Mouse (Mus musculus): ENCODE measurements at regions not wholly inside any gene's neighbourhood (a gene's known extent, or its start where the extent isn't known, plus 50 kb on each side); places are given as distances from the start of the nearest gene placed in this dataset.

DNA sequence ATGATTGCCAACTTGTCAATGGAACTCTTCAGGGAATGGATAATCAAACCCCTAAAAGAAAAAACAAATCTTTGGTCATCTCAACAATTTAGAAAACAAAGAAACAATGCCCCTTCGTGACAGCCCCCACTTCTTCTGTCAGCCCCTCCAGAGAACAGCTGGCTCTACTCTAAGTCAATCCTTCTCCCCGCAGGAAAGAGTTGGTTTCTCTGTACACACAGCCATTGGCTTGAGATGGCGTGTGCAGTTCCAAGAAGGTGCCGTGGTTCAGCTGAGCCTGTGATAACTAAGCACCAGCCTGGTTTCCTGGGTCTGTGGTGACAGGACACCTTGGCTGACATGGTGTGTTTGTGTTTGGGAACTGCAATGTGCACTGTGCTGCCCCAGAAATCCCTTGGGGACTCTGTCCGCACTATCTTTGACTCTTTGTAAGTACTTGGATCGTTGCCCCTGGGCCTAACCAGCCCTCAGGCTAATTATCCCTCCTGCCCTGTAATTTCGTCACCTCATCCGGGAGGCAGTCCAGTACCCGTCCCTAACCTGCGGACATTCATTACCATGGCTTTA, 253.8 kb upstream of the Kazn start:
- DNase-seq (ENCODE audit: extremely low spot score in 1 of 2, low spot score in 1 of 2) = no peak

DNA sequence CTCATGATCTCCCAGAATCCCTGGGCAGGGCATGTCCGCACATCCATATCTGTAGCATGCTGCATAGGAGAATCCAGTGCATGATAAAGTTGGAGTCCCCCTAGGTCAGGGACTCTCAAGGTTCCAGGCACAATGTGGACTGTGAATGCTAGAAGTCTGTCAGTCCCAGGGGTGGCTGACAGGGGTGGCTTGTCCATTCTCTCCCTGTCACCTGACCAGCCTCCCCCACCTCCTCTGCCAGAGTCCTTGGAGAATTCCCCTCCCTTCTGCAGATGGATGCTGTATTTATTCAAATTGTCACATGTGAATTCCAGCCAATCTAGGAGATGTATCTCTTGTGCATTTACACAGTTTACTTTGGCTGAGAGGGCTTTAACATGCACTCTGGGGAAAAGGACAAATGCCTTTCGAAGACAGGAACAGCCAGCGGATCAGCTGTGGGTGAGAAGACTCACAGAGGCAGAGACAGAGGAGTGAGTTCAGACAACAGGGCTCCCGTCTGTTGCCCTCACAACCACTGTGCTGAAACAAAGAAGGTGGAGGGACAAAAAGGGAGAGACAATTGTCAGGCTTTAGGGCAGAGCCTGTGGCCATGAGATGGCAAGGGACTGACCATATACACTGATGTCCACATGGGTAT, 246.7 kb upstream of the Kazn start:
- DNase-seq (ENCODE audit: extremely low spot score in 1 of 2, low spot score in 1 of 2) = no peak

DNA sequence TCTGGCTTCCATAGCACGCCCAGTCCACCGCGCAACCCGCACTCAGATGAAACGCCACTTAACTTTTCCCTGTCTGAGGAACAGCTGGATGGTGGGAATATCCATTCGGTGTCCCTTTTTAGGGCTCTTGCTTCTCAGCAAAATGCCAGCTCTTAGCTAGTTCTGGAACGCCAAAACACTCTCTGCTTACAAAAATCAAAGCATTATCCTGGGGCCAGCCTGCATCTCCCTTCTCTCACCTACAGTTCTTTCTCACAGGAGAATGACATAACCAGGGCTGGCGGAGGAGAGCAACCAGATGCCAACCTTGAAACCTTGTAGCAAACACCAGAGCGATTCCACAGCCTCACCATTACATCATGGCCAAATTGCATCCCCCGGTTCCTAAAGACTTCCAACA, 236.4 kb upstream of the Kazn start:
- no peak for DNase-seq (ENCODE audit: extremely low spot score in 1 of 2, low spot score in 1 of 2)

DNA sequence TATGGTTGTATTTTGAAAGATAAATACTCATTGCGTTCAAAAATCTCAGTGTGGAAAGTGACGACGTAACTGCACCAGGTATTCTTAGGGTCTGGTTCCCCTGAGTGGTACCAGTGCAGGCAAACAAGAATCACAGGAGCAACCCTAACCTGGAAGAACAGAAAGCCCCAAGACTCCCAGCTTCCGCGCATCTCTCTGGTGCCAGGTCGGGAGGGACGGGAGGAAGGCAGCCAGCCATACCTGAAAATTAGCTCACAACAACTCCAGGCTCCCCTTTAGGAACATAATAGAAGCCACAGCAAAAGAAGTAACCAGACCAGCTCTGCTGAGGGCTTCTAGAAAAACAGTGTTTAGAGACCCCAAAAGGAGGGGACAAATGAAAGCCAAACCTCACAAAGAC, 235.4 kb upstream of the Kazn start:
- no peak for DNase-seq (ENCODE audit: extremely low spot score in 1 of 2, low spot score in 1 of 2)

DNA sequence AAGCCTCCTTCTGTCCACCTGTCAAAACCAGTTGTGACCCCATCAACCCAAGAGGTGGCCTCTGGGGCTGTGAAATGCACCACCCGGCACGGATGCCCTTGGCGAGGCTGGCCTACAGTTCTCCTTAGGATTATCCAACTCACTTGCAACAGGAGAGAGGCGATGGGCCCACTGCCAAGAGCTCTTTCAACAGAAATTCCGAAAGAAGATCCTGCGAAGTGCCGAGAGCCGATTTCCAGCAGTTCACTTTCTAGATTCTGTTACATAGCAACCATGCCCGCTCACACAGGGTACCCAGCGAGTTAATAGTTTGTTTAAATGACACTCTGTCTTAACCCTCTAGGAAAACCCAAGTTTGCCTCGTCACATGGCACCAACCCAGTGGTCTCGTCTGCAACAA, 234.8 kb upstream of the Kazn start:
- DNase-seq (ENCODE audit: extremely low spot score in 1 of 2, low spot score in 1 of 2) = peak in 1 of 2 experiments; percentile 56

DNA sequence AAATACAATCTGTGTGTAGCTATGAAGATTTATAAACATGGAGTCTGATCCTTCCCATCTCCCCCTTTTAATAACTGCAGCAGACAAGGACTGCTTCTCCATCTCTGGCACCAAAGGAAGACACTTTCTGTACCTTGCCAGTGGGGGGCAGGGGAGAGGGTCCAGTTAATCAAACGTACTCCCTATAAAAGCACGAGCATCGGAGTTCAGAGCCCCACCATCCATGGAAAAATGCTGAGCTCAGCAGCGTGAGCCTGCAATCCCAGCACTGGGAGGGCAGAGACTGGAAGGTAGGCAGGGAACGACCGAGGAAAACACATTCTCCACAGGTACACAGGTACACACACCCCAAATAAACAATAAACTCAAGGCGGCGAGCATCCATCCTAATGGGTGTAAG, 234.1 kb upstream of the Kazn start:
- DNase-seq (ENCODE audit: extremely low spot score in 1 of 2, low spot score in 1 of 2) = no peak

DNA sequence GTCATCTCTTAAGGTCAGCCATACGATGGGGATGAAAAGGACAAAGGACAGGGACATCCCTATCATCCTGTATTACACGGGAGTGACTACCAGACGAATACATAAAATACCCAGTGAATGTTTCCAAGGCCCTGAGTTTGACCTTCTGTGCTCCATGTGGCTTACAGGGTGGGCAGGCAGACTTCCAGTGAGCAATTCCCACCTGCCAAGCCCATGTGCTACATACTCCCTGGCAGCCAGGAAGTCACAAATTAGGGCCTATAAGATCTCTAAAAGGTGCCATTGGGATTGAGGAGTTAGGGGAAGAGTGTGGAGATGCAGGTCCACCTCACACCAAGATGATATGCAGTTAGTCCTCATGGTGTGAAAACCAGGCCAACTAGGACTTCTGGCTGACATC, 233.1 kb upstream of the Kazn start:
- no peak for DNase-seq (ENCODE audit: extremely low spot score in 1 of 2, low spot score in 1 of 2)

DNA sequence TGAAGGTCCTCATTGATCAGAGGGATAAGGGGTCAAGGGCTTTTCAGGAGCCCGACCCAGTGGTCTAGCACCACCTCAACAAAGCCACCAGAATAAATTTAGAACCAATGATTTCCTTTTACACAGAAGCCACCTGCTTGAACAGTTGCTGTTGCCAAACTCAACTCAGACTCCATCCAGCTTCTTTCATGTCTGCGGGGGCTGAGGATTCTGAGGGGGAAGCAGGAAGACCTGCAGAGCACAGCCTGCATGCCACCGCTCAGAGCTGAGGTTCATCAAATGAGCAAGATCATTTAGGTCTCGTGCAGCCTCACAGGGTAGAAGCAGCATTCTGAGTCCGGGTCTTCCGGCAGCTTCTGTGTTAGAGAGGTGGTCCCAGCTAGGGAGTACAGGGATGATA, 231.6 kb upstream of the Kazn start:
- no peak for DNase-seq (ENCODE audit: extremely low spot score in 1 of 2, low spot score in 1 of 2)

DNA sequence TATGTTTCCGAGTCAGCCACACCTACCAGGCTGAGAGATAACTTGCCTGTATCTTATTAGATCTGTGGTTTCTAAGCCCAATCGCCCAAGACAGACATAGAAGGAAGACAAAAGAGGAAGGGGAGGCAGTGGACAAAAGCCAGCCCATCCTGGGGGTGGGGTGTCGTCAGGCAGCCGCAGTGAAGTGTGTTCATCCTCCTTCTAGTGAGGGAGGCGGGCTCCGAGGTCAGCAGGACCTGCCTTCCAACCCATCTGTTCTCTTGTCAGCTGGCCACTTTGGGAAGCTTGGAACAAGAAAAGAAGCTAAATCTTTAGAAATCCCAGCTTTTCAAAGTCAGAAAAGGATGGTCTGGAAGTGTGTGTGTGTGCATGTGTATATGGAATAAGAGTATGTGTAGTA, 228.7 kb upstream of the Kazn start:
- no peak for DNase-seq (ENCODE audit: extremely low spot score in 1 of 2, low spot score in 1 of 2)

DNA sequence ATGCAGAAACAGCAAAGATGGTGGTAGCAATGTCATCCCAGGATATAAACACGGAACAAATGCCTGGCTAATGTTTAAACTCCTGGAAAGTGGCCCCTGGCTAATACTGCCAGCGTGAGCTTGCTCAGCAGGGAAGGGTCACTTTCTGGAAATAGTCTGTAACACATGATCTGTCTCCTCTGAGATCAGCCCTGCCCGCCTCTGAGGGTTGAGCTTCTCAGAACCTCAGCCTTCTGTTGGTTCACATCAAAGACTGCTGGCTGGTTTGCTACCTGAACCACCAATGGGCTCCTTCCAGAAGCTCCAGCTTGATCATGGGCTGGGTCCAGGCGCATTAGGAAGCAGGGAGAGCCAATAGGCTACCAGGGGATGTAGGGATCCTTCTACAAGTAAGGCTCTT, 226.0 kb upstream of the Kazn start:
- no peak for DNase-seq (ENCODE audit: extremely low spot score in 1 of 2, low spot score in 1 of 2)

DNA sequence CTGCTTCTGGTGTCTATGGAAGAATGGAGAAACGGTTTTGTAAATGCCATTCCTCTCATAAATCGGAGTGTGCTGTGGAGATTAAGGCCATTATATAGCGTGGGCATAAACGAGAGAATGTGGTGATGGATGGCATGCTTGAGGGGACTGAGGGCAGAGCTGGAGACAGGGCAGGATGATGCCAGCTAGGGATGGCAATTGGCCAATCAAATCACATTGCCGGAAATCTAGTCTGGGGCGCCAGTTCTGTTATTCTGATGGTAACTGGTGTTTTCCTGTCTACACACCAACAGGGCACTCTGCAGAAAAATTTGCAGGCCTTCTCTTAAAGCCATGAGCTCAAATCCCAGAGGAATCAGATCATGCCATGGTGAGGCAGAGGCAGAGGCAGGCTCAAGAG, 224.9 kb upstream of the Kazn start:
- DNase-seq (ENCODE audit: extremely low spot score in 1 of 2, low spot score in 1 of 2) = no peak

DNA sequence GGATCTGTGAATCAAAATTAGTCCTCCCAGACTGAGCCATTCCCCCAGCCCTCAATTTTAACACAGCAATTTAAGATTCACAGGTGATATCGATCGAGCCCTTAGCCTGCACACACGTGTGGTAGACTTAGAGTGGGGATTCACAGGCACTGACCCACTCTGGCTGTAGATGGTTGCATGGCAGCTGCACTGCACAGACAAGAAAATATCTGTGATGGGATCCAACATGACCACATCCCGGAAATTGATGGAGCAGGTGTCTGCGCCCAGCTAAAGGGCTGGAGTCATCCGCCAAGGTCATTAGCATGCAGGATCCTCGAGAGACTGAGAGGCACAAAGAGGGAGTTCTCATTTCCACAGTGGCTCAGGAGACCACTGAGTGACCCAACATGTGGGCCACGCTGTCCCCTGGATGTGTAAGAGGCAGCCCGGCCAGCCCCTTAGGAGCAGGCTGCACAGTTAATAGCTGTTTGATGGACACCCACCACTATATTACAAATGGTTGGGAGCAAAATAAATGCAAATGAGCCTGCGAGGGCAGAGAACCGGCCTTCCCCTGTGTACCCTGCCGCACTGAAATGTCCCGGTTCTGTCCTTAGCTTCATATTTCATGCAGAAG, 221.4 kb upstream of the Kazn start:
- no peak for DNase-seq (ENCODE audit: extremely low spot score in 1 of 2, low spot score in 1 of 2)

DNA sequence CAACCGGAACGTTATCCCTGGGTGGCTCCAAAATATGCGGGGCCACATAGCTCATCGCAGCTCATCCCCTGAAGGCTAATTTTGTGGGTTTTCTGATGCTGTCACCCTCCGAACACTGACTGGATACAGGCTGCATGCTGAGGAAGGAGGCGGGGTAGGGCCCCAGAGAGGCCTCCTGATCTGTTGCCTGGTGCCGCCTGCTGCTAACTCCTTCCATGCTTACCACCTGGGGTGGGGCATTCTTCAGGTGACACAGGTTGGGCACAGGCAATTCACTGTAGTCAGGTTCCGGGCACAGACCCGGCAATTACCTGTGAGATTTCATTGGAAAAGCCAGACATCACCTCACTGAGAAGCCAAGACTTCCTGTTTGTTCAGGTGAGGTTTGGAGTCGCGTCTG, 213.4 kb upstream of the Kazn start:
- DNase-seq (ENCODE audit: extremely low spot score in 1 of 2, low spot score in 1 of 2) = no peak

DNA sequence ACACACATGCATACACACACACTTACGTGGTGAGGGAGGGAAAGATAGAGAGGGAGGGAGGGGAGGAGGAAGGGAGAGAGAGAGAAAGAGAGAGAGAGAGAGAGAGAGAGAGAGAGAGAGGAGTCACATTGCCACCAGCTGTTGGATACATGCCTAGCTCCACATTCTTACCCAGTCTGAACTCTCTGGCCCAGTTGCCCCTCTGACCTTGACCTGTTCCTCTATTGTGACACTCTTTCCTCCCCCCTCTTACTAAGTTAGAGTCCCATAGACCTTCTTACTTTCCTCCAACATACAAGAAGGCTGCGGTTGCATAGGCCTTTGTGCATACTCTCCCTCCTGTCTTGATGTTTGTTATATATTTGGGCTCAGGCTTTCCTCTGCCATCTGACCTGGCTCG, 211.7 kb upstream of the Kazn start:
- DNase-seq (ENCODE audit: extremely low spot score in 1 of 2, low spot score in 1 of 2) = no peak

DNA sequence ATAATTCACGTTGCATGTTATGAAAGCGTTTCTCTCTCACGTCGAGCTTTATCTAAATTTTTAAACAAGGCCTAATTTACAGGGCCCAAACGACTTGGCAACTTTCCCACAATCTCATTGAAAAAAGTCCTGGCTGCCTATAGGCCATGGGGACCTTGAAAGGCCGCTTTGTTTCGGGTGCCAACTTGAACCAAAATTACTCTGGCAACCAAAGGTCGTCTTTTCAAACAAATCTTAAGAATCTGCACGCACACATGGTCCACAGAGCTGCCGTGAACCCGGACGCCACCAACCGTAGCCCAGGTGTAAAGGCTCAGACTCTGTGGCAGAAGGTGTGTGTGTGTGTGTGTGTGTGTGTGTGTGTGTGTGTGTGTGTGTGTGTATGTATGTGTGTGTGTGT, 210.5 kb upstream of the Kazn start:
- no peak for DNase-seq (ENCODE audit: extremely low spot score in 1 of 2, low spot score in 1 of 2)

DNA sequence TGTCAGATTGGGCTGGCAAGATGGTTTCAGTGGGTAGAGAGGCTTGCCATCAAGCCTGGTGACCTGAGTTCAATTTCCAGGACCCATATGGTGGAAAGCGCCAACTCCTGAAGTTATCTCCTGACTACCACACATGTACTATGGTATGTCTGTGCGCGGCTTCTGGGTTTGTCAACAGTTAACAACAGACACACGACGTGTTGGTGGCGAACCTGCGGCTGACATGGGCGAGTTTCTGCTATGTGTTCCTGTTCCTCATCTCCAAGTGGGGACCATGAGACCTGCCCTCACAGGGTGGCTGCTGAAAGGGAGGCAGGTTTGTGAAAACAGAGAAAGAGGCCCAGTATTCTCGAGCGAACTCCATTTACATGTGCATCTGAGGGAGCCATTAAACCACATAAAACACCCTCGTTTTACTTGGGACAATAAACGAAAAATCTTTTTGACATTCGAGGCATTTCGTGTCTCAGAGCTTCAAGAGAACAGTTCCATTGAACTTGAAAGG, 210.0 kb upstream of the Kazn start:
- no peak for DNase-seq (ENCODE audit: extremely low spot score in 1 of 2, low spot score in 1 of 2)

DNA sequence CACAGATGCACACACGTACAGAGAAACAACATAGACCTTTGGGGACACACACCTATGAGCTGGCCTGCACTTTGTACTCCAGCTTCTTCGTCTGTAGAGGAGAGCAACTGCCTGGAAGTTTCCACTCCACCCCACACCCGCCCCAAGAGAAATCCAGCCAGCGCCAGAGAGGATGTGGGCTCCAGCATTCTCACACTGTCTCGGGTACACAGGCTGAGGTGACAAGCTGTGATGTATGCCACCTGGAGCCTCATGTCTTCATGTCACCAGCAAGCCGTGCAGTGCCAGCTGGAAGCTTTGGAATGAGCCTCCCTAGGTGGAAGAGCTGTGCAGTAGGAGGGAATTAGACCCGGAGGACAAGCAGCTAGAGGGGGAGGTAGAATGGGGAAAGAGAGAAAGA, 208.3 kb upstream of the Kazn start:
- DNase-seq (ENCODE audit: extremely low spot score in 1 of 2, low spot score in 1 of 2) = no peak

DNA sequence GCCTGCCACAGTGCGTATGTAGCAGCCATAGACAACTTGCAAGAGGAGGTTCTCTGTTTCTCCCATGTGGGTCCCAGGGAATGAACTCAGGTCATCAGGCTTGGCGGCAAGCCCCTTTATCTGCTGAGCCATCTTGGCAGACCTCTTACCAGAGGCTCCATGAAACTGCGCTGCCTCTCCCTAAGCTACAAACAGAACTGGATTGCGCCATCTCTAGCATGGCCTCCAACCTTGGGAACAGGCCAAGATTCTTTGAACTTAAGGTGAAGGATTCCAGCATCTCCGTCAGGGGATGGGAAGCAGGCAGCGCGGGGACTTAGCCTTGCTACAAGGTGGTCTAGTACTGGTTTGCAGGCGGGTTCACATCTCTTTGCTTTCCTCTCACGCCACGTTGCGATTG, 201.8 kb upstream of the Kazn start:
- DNase-seq (ENCODE audit: extremely low spot score in 1 of 2, low spot score in 1 of 2) = no peak

DNA sequence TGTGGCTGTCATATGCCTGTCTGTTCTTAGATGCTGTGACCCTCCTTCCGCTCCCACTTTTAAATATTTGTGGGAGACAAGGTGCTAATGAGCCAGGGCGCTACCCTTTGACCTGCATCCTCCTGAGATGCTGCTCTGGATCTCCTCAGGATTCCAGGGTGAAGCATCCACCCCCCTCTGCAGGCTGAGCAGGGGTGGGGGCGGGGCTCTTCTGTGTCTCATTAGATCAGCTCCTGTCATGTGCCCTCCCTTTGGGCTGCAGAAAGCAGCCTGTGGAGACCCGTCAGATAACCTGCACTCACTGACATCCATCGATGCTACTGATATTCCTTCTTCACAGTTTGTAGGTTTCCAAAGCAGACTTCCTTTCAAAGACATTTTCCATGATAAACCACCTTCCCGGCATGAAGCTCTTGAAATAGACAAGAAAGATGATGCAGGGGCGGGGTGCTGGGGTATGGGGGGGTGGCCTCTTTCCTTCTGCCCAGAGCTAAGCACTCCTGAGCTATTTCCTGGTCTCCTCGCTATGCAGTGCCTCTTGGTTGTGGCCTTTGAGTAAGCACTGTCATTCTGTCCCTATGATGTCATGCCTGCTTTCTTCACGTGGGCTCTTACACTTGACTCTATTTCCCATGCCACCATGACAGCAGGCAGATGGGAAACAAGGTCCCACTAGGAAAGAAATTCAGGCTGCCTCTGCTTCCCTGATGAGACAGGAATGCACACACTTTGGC, 200.4 kb upstream of the Kazn start:
- no peak for DNase-seq (ENCODE audit: extremely low spot score in 1 of 2, low spot score in 1 of 2)

DNA sequence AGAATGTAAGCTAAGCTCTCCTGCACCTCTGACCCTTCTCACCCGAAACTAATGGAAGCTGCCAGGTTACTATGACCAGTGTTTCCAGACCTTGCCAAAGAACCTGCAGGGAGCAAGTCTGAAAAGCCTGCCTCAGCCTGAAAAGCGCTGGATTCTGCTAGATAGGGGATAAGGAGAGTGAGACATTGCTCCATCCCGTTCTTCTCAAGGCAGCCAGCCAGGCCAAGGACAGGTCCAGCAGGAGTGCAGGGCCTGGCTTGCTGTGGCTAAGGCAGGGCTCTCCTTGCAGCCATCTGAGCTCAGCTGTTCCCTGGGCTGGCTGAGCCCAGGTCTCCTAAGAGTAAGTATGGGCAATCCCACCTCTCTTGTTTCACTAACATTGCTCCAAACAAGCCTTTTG, 185.4 kb upstream of the Kazn start:
- DNase-seq (ENCODE audit: extremely low spot score in 1 of 2, low spot score in 1 of 2) = no peak

DNA sequence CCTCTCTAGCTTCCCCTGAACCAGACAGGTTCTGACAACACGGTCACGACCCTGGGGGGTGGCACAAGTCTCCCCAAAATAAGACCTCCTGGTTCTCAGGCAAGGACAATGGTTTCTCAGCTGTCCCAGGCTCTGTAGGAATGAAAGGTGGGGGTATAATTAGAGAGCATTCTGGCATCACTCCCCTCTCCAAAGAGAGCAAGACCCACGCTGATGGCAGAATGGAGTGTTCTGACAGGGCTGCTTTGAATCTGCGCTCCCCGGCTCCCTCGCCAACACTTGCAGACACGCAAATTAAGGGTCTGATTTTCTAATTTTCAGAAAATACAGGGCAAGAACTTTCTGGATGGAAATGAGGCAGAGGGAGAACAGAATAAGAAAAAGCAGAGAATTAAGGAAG, 181.2 kb upstream of the Kazn start:
- DNase-seq (ENCODE audit: extremely low spot score in 1 of 2, low spot score in 1 of 2) = no peak

DNA sequence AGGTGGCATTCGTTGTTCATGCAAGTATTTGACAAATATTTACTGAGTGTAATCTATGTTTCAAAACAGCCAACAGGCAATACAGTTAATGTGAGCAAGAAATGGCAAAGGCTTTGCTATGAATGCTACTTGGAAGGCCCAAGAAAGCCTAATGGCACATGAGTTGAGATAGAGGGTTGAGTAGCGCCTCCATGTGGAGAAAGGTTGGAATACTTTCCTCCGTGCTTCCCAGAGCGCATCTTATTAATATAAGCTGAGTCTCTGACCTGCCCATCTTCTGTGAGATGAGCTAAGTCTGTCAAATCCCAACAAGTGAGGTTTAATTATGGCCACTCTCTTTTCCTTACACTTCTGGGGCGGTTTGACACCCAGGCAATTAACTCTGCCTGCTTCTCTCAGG, 175.7 kb upstream of the Kazn start:
- DNase-seq (ENCODE audit: extremely low spot score in 1 of 2, low spot score in 1 of 2) = no peak

All from layer of hippocampus, postnatal 25 days (tissue).